8 mouse cellular contexts compared by ENCODE assay signal in the genomic region with DNA sequence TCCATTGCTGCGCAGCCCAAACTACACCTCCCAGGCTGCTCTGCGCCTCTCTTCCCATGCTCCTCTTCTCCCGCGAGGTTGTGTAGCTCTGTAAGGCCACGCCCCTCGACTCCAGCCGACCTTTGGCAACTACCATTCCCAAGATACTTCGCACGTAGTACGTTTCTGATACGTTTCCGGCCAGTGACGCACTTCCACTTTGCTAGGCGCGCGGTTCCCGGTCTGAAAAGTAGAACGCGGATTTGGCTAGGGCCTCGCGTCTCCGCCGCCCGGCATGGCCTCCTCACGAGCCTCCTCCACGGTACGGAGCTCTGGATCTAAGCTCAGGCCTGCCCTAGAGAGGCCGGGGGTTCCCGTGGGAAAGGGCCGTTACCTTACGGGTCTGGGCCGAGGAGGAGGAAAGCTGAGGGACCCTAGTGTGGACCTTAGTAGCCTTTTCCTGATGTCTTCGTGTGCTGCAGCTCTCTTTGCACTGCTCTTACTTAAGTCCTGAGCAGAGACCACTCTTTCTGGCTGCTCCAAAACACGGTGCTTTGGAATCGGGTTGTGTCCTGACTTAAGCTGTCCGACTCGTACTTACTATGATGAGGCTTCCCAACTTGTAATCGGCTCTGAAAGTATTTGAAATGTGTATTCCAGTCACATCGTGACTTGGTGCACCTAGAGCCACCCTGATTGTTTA. TPM values are rescaled to one million over a fixed set of nuclear protein-coding genes. Genes with fewer than 3 reads are reported as not detected.
A peak's percentile ranks its signal among the peaks of the same experiment; 100 is the strongest.
DNase-seq lines count a peak whose midpoint lies in the region; ATAC-seq and TF ChIP-seq lines count a peak whose summit lies in the region.

A gene (minus strand): TSS at position 42 of the 682 bp plus-strand sequence.
A gene (plus strand): TSS at position 197 of the 682 bp plus-strand sequence.

- peak; percentile 75 for TF ChIP-seq EP300 in lung, postnatal 0 days (IDR thresholded peaks at IDR 0.05)

- H3K4me1 ChIP-seq in hindbrain, embryonic 10.5 days (replicated peaks), result peaks cover 26% of the 10 kb centered on the region
- H3K4me1 ChIP-seq in lung, postnatal 0 days (ENCODE audit: insufficient read depth, low read depth, low read length), result peaks cover 4% of the 10 kb centered on the region; the same call in 1 of the 2 replicates

- peak within 1 kb of the TSS; percentile 69 for H3K4me3 ChIP-seq in hindbrain, embryonic 10.5 days
- H3K4me3 ChIP-seq in lung, postnatal 0 days (ENCODE audit: low read depth, low read length), result peak within 1 kb of the TSS; percentile 70

- H3K36me3 ChIP-seq in hindbrain, embryonic 10.5 days, result peaks cover 53% of the 10 kb centered on the region
- 0 out of 2 replicates have a peak, but pooled peaks cover 8% of the 10 kb centered on the region for H3K36me3 ChIP-seq in lung, postnatal 0 days (ENCODE audit: insufficient read depth, low read length)

- H3K27ac ChIP-seq in hindbrain, embryonic 10.5 days, result peak within 1 kb of the TSS; percentile 91
- H3K27ac ChIP-seq in lung, postnatal 0 days (ENCODE audit: low read length), result peak within 1 kb of the TSS; percentile 89

- H3K9ac ChIP-seq in lung, postnatal 0 days (replicated peaks; ENCODE audit: low read depth), result peak within 1 kb of the TSS; percentile 91

- ATAC-seq in frontal cortex, adult (ENCODE audit: low TSS enrichment), result peak; percentile 99
- peak; percentile 99 for ATAC-seq in lung, postnatal 0 days

- no peaks in the 10 kb centered on the region for H3K9me3 ChIP-seq in hindbrain, embryonic 10.5 days
- H3K9me3 ChIP-seq in lung, postnatal 0 days (ENCODE audit: low read length), result no peaks in the 10 kb centered on the region

- no peaks in the 10 kb centered on the region for H3K27me3 ChIP-seq in hindbrain, embryonic 10.5 days (ENCODE audit: insufficient read depth, poor library complexity, severe bottlenecking)
- H3K27me3 ChIP-seq in lung, postnatal 0 days (replicated peaks; ENCODE audit: insufficient read depth, low read length), result no peaks in the 10 kb centered on the region

- under 1% methylated on average over 39 of the region's 39 CpGs for WGBS in hindbrain, embryonic 10.5 days
- WGBS in lung, postnatal 0 days, result under 1% methylated on average over 39 of the region's 39 CpGs

- peak within 1 kb of the TSS; percentile 79 for H3K4me2 ChIP-seq in lung, postnatal 0 days (replicated peaks; ENCODE audit: low read depth, low read length)

- no peak for TF ChIP-seq CTCF in lung, postnatal 0 days (IDR thresholded peaks at IDR 0.05)

- DNase-seq in MN1 (ENCODE audit: low spot score), result peak; percentile 97
- DNase-seq in cerebellum, adult 9-10 months, result peak; percentile 99
- peak; percentile 98 for DNase-seq in hindbrain, embryonic 10.5 days (ENCODE audit: low spot score)
- peak; percentile 99 for DNase-seq in layer of hippocampus, adult 9-11 months
- DNase-seq in lung, postnatal 0 days (ENCODE audit: low spot score), result peak; percentile 100
- peak; percentile 92 for DNase-seq in ovary, postnatal 14 days (ENCODE audit: low spot score)
- peak; percentile 98 for DNase-seq in thymus, postnatal 14 days

RNA-seq across cellular contexts. Expression of the first gene that starts in this region (rescaled TPM):
- polyA plus RNA-seq in hindbrain, embryonic 10.5 days (2016; fragmentation: Nextera tagmentation; extraction: Ambion mirVana), result 176 and 179 TPM in 2 replicates
- polyA plus RNA-seq in lung, postnatal 0 days (2015; fragmentation: Nextera tagmentation; extraction: Ambion mirVana), result 91.6 and 94.2 TPM in 2 replicates

RNA-seq across cellular contexts. Expression of the second gene that starts in this region (rescaled TPM):
- 26.8 and 35.2 TPM in 2 replicates for polyA plus RNA-seq in hindbrain, embryonic 10.5 days (2016; fragmentation: Nextera tagmentation; extraction: Ambion mirVana)
- polyA plus RNA-seq in lung, postnatal 0 days (2015; fragmentation: Nextera tagmentation; extraction: Ambion mirVana), result 9.6 and 10.0 TPM in 2 replicates

Comparison
In these comparisons a context has a peak if more than half of its experiments do, and no peak if none do; other contexts are left out.
1. Peak in every context shown above with its lines: DNase-seq, ATAC-seq, H3K4me3 ChIP-seq and H3K27ac ChIP-seq.